Mouse (Mus musculus) bone marrow macrophage, adult 2 months (primary cell): ENCODE measurements around the gene Amy2a3.
"Not testable (repeated sequence)": the region's sequence is repeated elsewhere in the genome, so short reads cannot be mapped to it uniquely, and the experiment has no call there.

Experiments used
- CTCF ChIP-seq: IDR thresholded peaks from 2 replicates; pipeline ENCODE4 v1.5.1; 2012; ENCODE audit warnings: low read depth, mild to moderate bottlenecking, low read length, moderate library complexity
- POLR2A ChIP-seq: IDR thresholded peaks from 2 replicates; pipeline ENCODE4 v1.6.1; 2012; ENCODE audit warnings: mild to moderate bottlenecking, low read depth, low read length, borderline replicate concordance

DNA sequence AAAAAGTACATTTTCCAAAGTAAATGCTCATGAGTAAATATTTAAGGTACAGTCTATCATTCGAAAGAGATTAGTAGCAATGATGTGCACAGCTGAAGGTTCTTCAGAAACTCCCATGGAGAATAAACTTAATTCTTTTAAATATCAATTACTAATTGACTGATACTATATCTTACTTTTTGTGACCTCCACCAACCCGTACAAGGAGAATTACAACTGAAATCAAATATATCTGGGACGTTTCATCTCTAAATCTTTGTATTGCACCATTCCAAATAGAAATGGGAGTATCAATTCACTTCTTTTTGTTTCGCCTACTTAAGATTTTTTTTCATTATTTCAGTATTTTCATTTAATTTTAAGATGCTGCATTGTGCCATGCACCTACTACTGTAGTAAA is 32.7 kb upstream of the Amy2a3 start, which contains the start of gene Amy2a2:
- TF ChIP-seq CTCF, POLR2A: not testable (repeated sequence)
